Mouse (Mus musculus): ENCODE measurements around the gene Ankrd9.

- no peak for TF ChIP-seq GATA1 (IDR thresholded peaks at IDR 0.05; ENCODE audit: low read length)
- no peak for TF ChIP-seq TAL1 (IDR thresholded peaks at IDR 0.05; ENCODE audit: low read length)
These were observed 25.3 kb upstream of the Ankrd9 start for GRCm38 (mm10) chr12:111004142-111004541.

Data from erythroblast, embryonic 14.5 days (primary cell).